Mouse (Mus musculus) heart, postnatal 0 days (tissue): Measurements from ENCODE around the gene Tmem213.

ENCODE experiments used
- CTCF ChIP-seq: IDR thresholded peaks from 2 replicates; pipeline ENCODE4 v1.5.1; 2016; ENCODE audit warnings: antibody characterized with exemption, control low read depth, low read depth
- EP300 ChIP-seq: IDR thresholded peaks from 2 replicates; pipeline ENCODE4 v1.6.1; 2016; ENCODE audit warnings: antibody characterized with exemption, low read depth

DNA sequence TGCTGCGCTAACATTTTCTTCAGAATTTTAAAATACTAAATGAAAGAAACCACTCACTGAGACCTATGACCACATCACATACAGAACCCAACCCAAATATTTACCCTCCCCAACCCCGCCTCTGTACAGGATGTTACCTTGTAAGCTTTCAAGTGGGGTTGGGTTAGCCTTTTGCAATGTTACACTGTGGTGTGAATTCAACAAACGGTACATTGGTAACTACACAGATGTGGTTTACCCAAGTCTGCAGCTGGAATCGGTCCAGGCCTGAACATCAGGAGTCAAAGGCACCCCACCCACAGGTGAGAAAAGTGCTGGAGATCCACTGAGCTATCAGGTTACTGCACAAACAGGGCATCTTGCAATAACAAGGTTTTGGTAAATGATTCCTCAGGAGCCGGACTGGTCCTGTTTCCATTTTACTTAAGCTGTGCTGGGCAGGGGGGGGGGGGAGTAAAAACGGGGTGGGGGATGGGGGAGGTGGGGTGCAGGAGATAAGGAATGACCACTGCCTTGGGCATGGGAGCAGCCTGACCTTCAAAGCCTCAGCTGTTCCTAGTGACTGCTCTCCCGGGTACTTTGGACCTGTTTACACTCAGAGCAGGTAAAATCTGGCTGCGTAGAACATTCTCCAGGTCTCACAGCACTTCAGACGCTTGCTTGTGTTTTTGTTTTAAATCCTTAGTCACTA lies 11.8 kb downstream of the Tmem213 start:
- TF ChIP-seq CTCF, result no peak
- no peak for TF ChIP-seq EP300
